Mouse (Mus musculus): ENCODE measurements around the gene Nol9. TPM values are rescaled to one million over a fixed set of nuclear protein-coding genes. Genes with fewer than 3 reads are reported as not detected.

Nol9 gene
- total and polyA plus RNA-seq, 2 experiments from 2014 or later = 19.0 to 22.5 TPM

- no peak overlapping the region for H3K9ac ChIP-seq (replicated peaks; ENCODE audit: low read length, poor library complexity, severe bottlenecking)
- no peak overlapping the region for H3K4me3 ChIP-seq (ENCODE audit: low read depth, low read length)
- no peak overlapping the region for H3K27ac ChIP-seq (ENCODE audit: low read depth, low read length)
- WGBS = 93% methylated on average over 16 of the region's 16 CpGs
- DNase-seq (ENCODE audit: low spot score) (no peak), ATAC-seq (ENCODE audit: low FRiP score) (no peak)
- H3K27me3 ChIP-seq (ENCODE audit: insufficient read depth, low read length) = no peaks in the 10 kb centered on the region
- no peak for TF ChIP-seq CTCF (IDR thresholded peaks at IDR 0.05)
- peaks cover 20% of the 10 kb centered on the region for H3K36me3 ChIP-seq (ENCODE audit: insufficient read depth, low read length)
- H3K4me2 ChIP-seq (ENCODE audit: low read depth, low read length, poor library complexity, severe bottlenecking) = no peak overlapping the region
- no peaks in the 10 kb centered on the region for H3K9me3 ChIP-seq (ENCODE audit: low read length)
- H3K4me1 ChIP-seq (ENCODE audit: insufficient read depth, low read length) = no peaks in the 10 kb centered on the region
Observed at GRCm38 (mm10) chr4:152101921-152102320, 62.8 kb downstream of the Nol9 start.

- DNase-seq (ENCODE audit: low spot score) = no peak
- Histone ChIP-seq H3K9me3 (ENCODE audit: low read length) (no peaks in the 10 kb centered on the region), H3K4me1 (ENCODE audit: insufficient read depth, low read length) (0 out of 2 replicates have a peak, but pooled peaks cover 3% of the 10 kb centered on the region), H3K36me3 (ENCODE audit: insufficient read depth, low read length) (peaks cover 20% of the 10 kb centered on the region), H3K27me3 (ENCODE audit: insufficient read depth, low read length) (no peaks in the 10 kb centered on the region), H3K4me3 (ENCODE audit: low read depth, low read length) (no peak overlapping the region), H3K27ac (ENCODE audit: low read depth, low read length) (no peak overlapping the region), H3K4me2 (ENCODE audit: low read depth, low read length, poor library complexity, severe bottlenecking) (no peak overlapping the region), H3K9ac (replicated peaks; ENCODE audit: low read length, poor library complexity, severe bottlenecking) (no peak overlapping the region)
- ATAC-seq (ENCODE audit: low FRiP score) = no peak
- TF ChIP-seq CTCF (IDR thresholded peaks at IDR 0.05) = peak; percentile 81
- 34% methylated on average over 7 of the region's 7 CpGs for WGBS
Observed at GRCm38 (mm10) chr4:152103025-152103424, 63.9 kb downstream of the Nol9 start.

GRCm38 (mm10) chr4:152106746-152107145 is 67.6 kb downstream of the Nol9 start:
- H3K27me3 ChIP-seq (ENCODE audit: insufficient read depth, low read length) = no peaks in the 10 kb centered on the region
- TF ChIP-seq CTCF (IDR thresholded peaks at IDR 0.05) = peak; percentile 50
- DNase-seq (ENCODE audit: low spot score) (no peak), ATAC-seq (ENCODE audit: low FRiP score) (no peak)
- no peak overlapping the region for H3K4me2 ChIP-seq (ENCODE audit: low read depth, low read length, poor library complexity, severe bottlenecking)
- 55% methylated on average over 9 of the region's 9 CpGs for WGBS
- H3K4me1 ChIP-seq (ENCODE audit: insufficient read depth, low read length) = peaks cover 10% of the 10 kb centered on the region; the same call in 1 of the 2 replicates
- H3K36me3 ChIP-seq (ENCODE audit: insufficient read depth, low read length) = peaks cover 20% of the 10 kb centered on the region
- no peak overlapping the region for H3K4me3 ChIP-seq (ENCODE audit: low read depth, low read length)
- H3K9ac ChIP-seq (replicated peaks; ENCODE audit: low read length, poor library complexity, severe bottlenecking) = no peak overlapping the region
- no peaks in the 10 kb centered on the region for H3K9me3 ChIP-seq (ENCODE audit: low read length)
- H3K27ac ChIP-seq (ENCODE audit: low read depth, low read length) = no peak overlapping the region

GRCm38 (mm10) chr4:152107493-152107892 is 68.4 kb downstream of the Nol9 start:
- Histone ChIP-seq H3K4me2 (ENCODE audit: low read depth, low read length, poor library complexity, severe bottlenecking) (peak overlapping the region; percentile 57), H3K36me3 (ENCODE audit: insufficient read depth, low read length) (peaks cover 15% of the 10 kb centered on the region), H3K4me3 (ENCODE audit: low read depth, low read length) (peak overlapping the region; percentile 29), H3K4me1 (ENCODE audit: insufficient read depth, low read length) (peaks cover 10% of the 10 kb centered on the region; the same call in 1 of the 2 replicates), H3K9ac (replicated peaks; ENCODE audit: low read length, poor library complexity, severe bottlenecking) (peak overlapping the region; percentile 29; the same call in 1 of the 2 replicates), H3K27ac (ENCODE audit: low read depth, low read length) (peak overlapping the region; percentile 62), H3K9me3 (ENCODE audit: low read length) (no peaks in the 10 kb centered on the region), H3K27me3 (ENCODE audit: insufficient read depth, low read length) (no peaks in the 10 kb centered on the region)
- ATAC-seq (ENCODE audit: low FRiP score) (peak; percentile 33), DNase-seq (ENCODE audit: low spot score) (peak; percentile 19)
- TF ChIP-seq CTCF (IDR thresholded peaks at IDR 0.05) = no peak
- WGBS = 8% methylated on average over 24 of the region's 24 CpGs

GRCm38 (mm10) chr4:152107971-152108509 is 68.9 kb downstream of the Nol9 start:
- ATAC-seq (ENCODE audit: low FRiP score) = peak; percentile 82
- Histone ChIP-seq H3K9ac (replicated peaks; ENCODE audit: low read length, poor library complexity, severe bottlenecking) (peak overlapping the region; percentile 29), H3K36me3 (ENCODE audit: insufficient read depth, low read length) (peaks cover 15% of the 10 kb centered on the region), H3K9me3 (ENCODE audit: low read length) (no peaks in the 10 kb centered on the region), H3K4me3 (ENCODE audit: low read depth, low read length) (peak overlapping the region; percentile 29), H3K4me1 (ENCODE audit: insufficient read depth, low read length) (peaks cover 10% of the 10 kb centered on the region; the same call in 1 of the 2 replicates), H3K4me2 (ENCODE audit: low read depth, low read length, poor library complexity, severe bottlenecking) (peak overlapping the region; percentile 57), H3K27me3 (ENCODE audit: insufficient read depth, low read length) (no peaks in the 10 kb centered on the region), H3K27ac (ENCODE audit: low read depth, low read length) (peak overlapping the region; percentile 62)
- TF ChIP-seq CTCF (IDR thresholded peaks at IDR 0.05) = no peak
- 5% methylated on average over 30 of the region's 30 CpGs for WGBS
- DNase-seq (ENCODE audit: low spot score) = peak; percentile 87

GRCm38 (mm10) chr4:152108673-152109072 is 69.6 kb downstream of the Nol9 start:
- H3K4me3 ChIP-seq (ENCODE audit: low read depth, low read length) = peak overlapping the region; percentile 29
- no peaks in the 10 kb centered on the region for H3K27me3 ChIP-seq (ENCODE audit: insufficient read depth, low read length)
- peak overlapping the region; percentile 62; the same call in 1 of the 2 replicates for H3K27ac ChIP-seq (ENCODE audit: low read depth, low read length)
- 78% methylated on average over 5 of the region's 5 CpGs for WGBS
- peaks cover 10% of the 10 kb centered on the region for H3K36me3 ChIP-seq (ENCODE audit: insufficient read depth, low read length)
- H3K4me1 ChIP-seq (ENCODE audit: insufficient read depth, low read length) = peaks cover 10% of the 10 kb centered on the region; the same call in 1 of the 2 replicates
- ATAC-seq (ENCODE audit: low FRiP score) (no peak), DNase-seq (ENCODE audit: low spot score) (no peak)
- peak overlapping the region; percentile 29; the same call in 1 of the 2 replicates for H3K9ac ChIP-seq (replicated peaks; ENCODE audit: low read length, poor library complexity, severe bottlenecking)
- no peak for TF ChIP-seq CTCF (IDR thresholded peaks at IDR 0.05)
- H3K4me2 ChIP-seq (ENCODE audit: low read depth, low read length, poor library complexity, severe bottlenecking) = peak overlapping the region; percentile 57
- no peaks in the 10 kb centered on the region for H3K9me3 ChIP-seq (ENCODE audit: low read length)
